Mouse (Mus musculus) neural tube, embryonic 15.5 days (tissue): Measurements from ENCODE around the gene Tceal5. TPM values are rescaled to one million over a fixed set of nuclear protein-coding genes. Genes with fewer than 3 reads are reported as not detected.
A peak's percentile ranks its signal among the peaks of the same experiment; 100 is the strongest.
"Not testable (repeated sequence)": the region's sequence is repeated elsewhere in the genome, so short reads cannot be mapped to it uniquely, and the experiment has no call there.

Source experiments
- ATAC-seq: fragments of 200-750 bp; cut with Nextera tagmentation; 2 replicates; pipeline ENCODE4 v1.8.0; 2017; ENCODE audit warnings: mild to moderate bottlenecking, moderate TSS enrichment, moderate library complexity; ENCODE audit not compliant: low FRiP score
- H3K27ac ChIP-seq: fragments of 300-500 bp; sonication (generic); replicated peaks from 2 replicates; pipeline ENCODE4 v1.5.1; 2015; ENCODE audit warnings: mild to moderate bottlenecking, inconsistent platforms
- H3K27me3 ChIP-seq: fragments of 300-500 bp; sonication (generic); replicated peaks from 2 replicates; pipeline ENCODE4 v1.6.1; 2015; ENCODE audit warnings: inconsistent platforms
- H3K36me3 ChIP-seq: fragments of 300-500 bp; sonication (generic); 2 replicates; pipeline ENCODE4 v1.6.1; 2015; ENCODE audit warnings: inconsistent platforms
- H3K4me1 ChIP-seq: fragments of 300-500 bp; sonication (generic); 2 replicates; pipeline ENCODE4 v1.6.1; 2015; ENCODE audit warnings: inconsistent platforms
- H3K4me2 ChIP-seq: fragments of 300-500 bp; sonication (generic); 2 replicates; pipeline ENCODE4 v1.6.1; 2015; ENCODE audit warnings: inconsistent platforms, mild to moderate bottlenecking, moderate library complexity
- H3K4me3 ChIP-seq: fragments of 300-500 bp; sonication (generic); replicated peaks from 2 replicates; pipeline ENCODE4 v1.5.1; 2015; ENCODE audit warnings: mild to moderate bottlenecking, inconsistent platforms
- H3K9ac ChIP-seq: fragments of 300-500 bp; sonication (generic); replicated peaks from 2 replicates; pipeline ENCODE4 v1.6.1; 2015; ENCODE audit warnings: mild to moderate bottlenecking, inconsistent platforms
- H3K9me3 ChIP-seq: fragments of 300-500 bp; sonication (generic); replicated peaks from 2 replicates; pipeline ENCODE4 v1.6.1; 2016; ENCODE audit warnings: inconsistent platforms
- WGBS: fragments of 180-500 bp; shearing (Covaris S2); methylation state at CpG from one replicate; pipeline ENCODE4 v1.1.7; 2015; ENCODE audit warnings: mixed read lengths; 5-methylcytosine and 5-hydroxymethylcytosine counted together
- polyA plus RNA-seq: library from polyadenylated mRNA; unstranded; fragments of >200 nt; fragmentation: Nextera tagmentation; extraction: Ambion mirVana; gene quantifications from 2 replicates; pipeline ENCODE4 v1.2.1, GENCODE M21; 2015

The Tceal5 gene
- polyA plus RNA-seq, 1 experiment from 2014 or later = 41.2 TPM

- H3K9ac ChIP-seq = peak within 1 kb of the TSS; percentile 38
- WGBS = 27% methylated on average over 21 of the region's 67 CpGs
- H3K27ac ChIP-seq = not testable (repeated sequence)
Measured at GRCm38 (mm10) chrX:136214729-136215677, 11.3 kb upstream of the Tceal5 start, which contains the start of the genes Tceal7 and Bex1. Tceal7 (plus strand) TSS chrX:136214779. Bex1 (minus strand) TSS chrX:136215513.

GRCm38 (mm10) chrX:136213396-136213795 lies 9.7 kb upstream of the Tceal5 start:
- Histone ChIP-seq H3K27ac (no peak overlapping the region), H3K4me2 (no peak overlapping the region), H3K9me3 (no peaks in the 10 kb centered on the region), H3K27me3 (no peaks in the 10 kb centered on the region), H3K4me3 (no peak overlapping the region), H3K4me1 (no peaks in the 10 kb centered on the region; the same call in 1 of the 2 replicates), H3K36me3 (no peaks in the 10 kb centered on the region), H3K9ac (no peak overlapping the region)
- 85% methylated on average over 2 of the region's 2 CpGs for WGBS
- no peak for ATAC-seq

More at GRCm38 (mm10) chrX:136214729-136215677, 11.3 kb upstream of the Tceal5 start, which contains the start of the genes Tceal7 and Bex1:
- H3K27me3 ChIP-seq, H3K4me1 ChIP-seq, H3K36me3 ChIP-seq, H3K9me3 ChIP-seq: not testable (repeated sequence)
- ATAC-seq = peak; percentile 97
- peak within 1 kb of the TSS; percentile 43 for H3K4me3 ChIP-seq
- H3K4me2 ChIP-seq = peak within 1 kb of the TSS; percentile 51

- Histone ChIP-seq H3K27ac (no peak overlapping the region), H3K27me3 (no peaks in the 10 kb centered on the region), H3K4me2 (no peak overlapping the region), H3K36me3 (no peaks in the 10 kb centered on the region), H3K4me1 (peaks cover 4% of the 10 kb centered on the region; the same call in 1 of the 2 replicates), H3K9me3 (no peaks in the 10 kb centered on the region), H3K4me3 (no peak overlapping the region), H3K9ac (no peak overlapping the region)
- ATAC-seq = no peak
- 88% methylated on average over 6 of the region's 6 CpGs for WGBS
Measured at GRCm38 (mm10) chrX:136204406-136204805, 730 bp upstream of the Tceal5 start.

GRCm38 (mm10) chrX:136203257-136203656 lies 419 bp downstream of the Tceal5 start:
- peak overlapping the region; percentile 47 for H3K4me3 ChIP-seq
- H3K9me3 ChIP-seq = no peaks in the 10 kb centered on the region
- H3K36me3 ChIP-seq = no peaks in the 10 kb centered on the region
- peak overlapping the region; percentile 54 for H3K4me2 ChIP-seq
- WGBS = 29% methylated on average over 7 of the region's 7 CpGs
- peak overlapping the region; percentile 77 for H3K27ac ChIP-seq
- peak; percentile 59 for ATAC-seq
- peaks cover 4% of the 10 kb centered on the region; the same call in 1 of the 2 replicates for H3K4me1 ChIP-seq
- H3K9ac ChIP-seq = peak overlapping the region; percentile 58
- H3K27me3 ChIP-seq = no peaks in the 10 kb centered on the region

- no peaks in the 10 kb centered on the region for H3K9me3 ChIP-seq
- H3K27ac ChIP-seq = no peak overlapping the region
- 56% methylated on average over 1 of the region's 1 CpGs for WGBS
- no peaks in the 10 kb centered on the region for H3K4me1 ChIP-seq
- H3K4me3 ChIP-seq = no peak overlapping the region
- no peaks in the 10 kb centered on the region for H3K27me3 ChIP-seq
- no peak for ATAC-seq
- no peaks in the 10 kb centered on the region for H3K36me3 ChIP-seq
- H3K9ac ChIP-seq = no peak overlapping the region
- no peak overlapping the region for H3K4me2 ChIP-seq
Measured at GRCm38 (mm10) chrX:136196873-136197272, 6.8 kb downstream of the Tceal5 start.

GRCm38 (mm10) chrX:136195193-136195944 lies 8.3 kb downstream of the Tceal5 start:
- no peaks in the 10 kb centered on the region for H3K27me3 ChIP-seq
- H3K4me2 ChIP-seq = no peak overlapping the region
- no peak overlapping the region for H3K9ac ChIP-seq
- no peak for ATAC-seq
- no peak overlapping the region for H3K27ac ChIP-seq
- WGBS = 83% methylated on average over 16 of the region's 16 CpGs
- H3K36me3 ChIP-seq = no peaks in the 10 kb centered on the region
- H3K9me3 ChIP-seq = no peaks in the 10 kb centered on the region
- no peaks in the 10 kb centered on the region for H3K4me1 ChIP-seq
- no peak overlapping the region for H3K4me3 ChIP-seq

- Histone ChIP-seq H3K4me2 (no peak overlapping the region), H3K27ac (no peak overlapping the region), H3K9me3 (no peaks in the 10 kb centered on the region), H3K4me3 (no peak overlapping the region), H3K4me1 (no peaks in the 10 kb centered on the region), H3K9ac (no peak overlapping the region), H3K36me3 (no peaks in the 10 kb centered on the region), H3K27me3 (no peaks in the 10 kb centered on the region)
- WGBS = 89% methylated on average over 1 of the region's 1 CpGs
- ATAC-seq = no peak
Measured at GRCm38 (mm10) chrX:136183107-136183506, 20.6 kb downstream of the Tceal5 start.

GRCm38 (mm10) chrX:136180897-136181553 lies 22.7 kb downstream of the Tceal5 start:
- no peak overlapping the region for H3K27ac ChIP-seq
- H3K9me3 ChIP-seq = no peaks in the 10 kb centered on the region
- no peaks in the 10 kb centered on the region for H3K4me1 ChIP-seq
- no peaks in the 10 kb centered on the region for H3K36me3 ChIP-seq
- no peak for ATAC-seq
- H3K4me2 ChIP-seq = no peak overlapping the region
- 26% methylated on average over 8 of the region's 11 CpGs for WGBS
- no peaks in the 10 kb centered on the region for H3K27me3 ChIP-seq
- H3K9ac ChIP-seq = no peak overlapping the region
- H3K4me3 ChIP-seq = no peak overlapping the region

GRCm38 (mm10) chrX:136172786-136173185 lies 30.9 kb downstream of the Tceal5 start:
- Histone ChIP-seq H3K27me3 (no peaks in the 10 kb centered on the region), H3K9me3 (no peaks in the 10 kb centered on the region), H3K27ac (peak overlapping the region; percentile 87), H3K4me2 (peak overlapping the region; percentile 54), H3K36me3 (no peaks in the 10 kb centered on the region), H3K9ac (no peak overlapping the region), H3K4me1 (no peaks in the 10 kb centered on the region), H3K4me3 (peak overlapping the region; percentile 53)
- 15% methylated on average over 10 of the region's 10 CpGs for WGBS
- ATAC-seq = no peak

- Histone ChIP-seq H3K4me1 (no peaks in the 10 kb centered on the region), H3K9ac (peak within 1 kb of the TSS; percentile 59), H3K4me2 (peak within 1 kb of the TSS; percentile 54), H3K27ac (peak within 1 kb of the TSS; percentile 87), H3K4me3 (peak within 1 kb of the TSS; percentile 53), H3K36me3 (no peaks in the 10 kb centered on the region), H3K27me3 (no peaks in the 10 kb centered on the region), H3K9me3 (no peaks in the 10 kb centered on the region)
- peak; percentile 98 for ATAC-seq
- WGBS = 13% methylated on average over 10 of the region's 10 CpGs
Measured at GRCm38 (mm10) chrX:136172118-136172551, 31.5 kb downstream of the Tceal5 start, which contains the start of gene Tceal8. Tceal8 (minus strand) TSS chrX:136172342.
